Mouse (Mus musculus) limb, embryonic 15.5 days (tissue): ENCODE measurements around the gene Tmed6. TPM values are rescaled to one million over a fixed set of nuclear protein-coding genes. Genes with fewer than 3 reads are reported as not detected.
"Not testable (repeated sequence)": the region's sequence is repeated elsewhere in the genome, so short reads cannot be mapped to it uniquely, and the experiment has no call there.

Source experiments
- ATAC-seq: fragments of 200-750 bp; cut with Nextera tagmentation; 2 replicates; pipeline ENCODE4 v1.8.0; 2017; ENCODE audit warnings: low read depth, moderate TSS enrichment; ENCODE audit not compliant: insufficient number of reproducible peaks, low FRiP score, low TSS enrichment
- H3K27ac ChIP-seq: fragments of 300-500 bp; sonication (generic); 2 replicates; pipeline ENCODE4 v1.5.1; 2015; ENCODE audit warnings: moderate library complexity, mild to moderate bottlenecking, inconsistent platforms
- H3K27me3 ChIP-seq: fragments of 300-500 bp; sonication (generic); 2 replicates; pipeline ENCODE4 v1.6.1; 2015; ENCODE audit warnings: inconsistent platforms
- H3K36me3 ChIP-seq: fragments of 300-500 bp; sonication (generic); 2 replicates; pipeline ENCODE4 v1.6.1; 2015; ENCODE audit warnings: inconsistent platforms
- H3K4me1 ChIP-seq: fragments of 300-500 bp; sonication (generic); 2 replicates; pipeline ENCODE4 v1.6.1; 2015; ENCODE audit warnings: inconsistent platforms
- H3K4me2 ChIP-seq: fragments of 300-500 bp; sonication (generic); 2 replicates; pipeline ENCODE4 v1.6.1; 2015; ENCODE audit warnings: mild to moderate bottlenecking, inconsistent platforms
- H3K4me3 ChIP-seq: fragments of 300-500 bp; sonication (generic); 2 replicates; pipeline ENCODE4 v1.5.1; 2015; ENCODE audit warnings: mild to moderate bottlenecking, inconsistent platforms
- H3K9ac ChIP-seq: fragments of 300-500 bp; sonication (generic); 2 replicates; pipeline ENCODE4 v1.6.1; 2015; ENCODE audit warnings: inconsistent platforms
- H3K9me3 ChIP-seq: fragments of 300-500 bp; sonication (generic); 2 replicates; pipeline ENCODE4 v1.6.1; 2016; ENCODE audit warnings: inconsistent platforms
- WGBS: fragments of 180-500 bp; shearing (Covaris S2); methylation state at CpG from one replicate; pipeline ENCODE4 v1.1.7; 2015; 5-methylcytosine and 5-hydroxymethylcytosine counted together
- polyA plus RNA-seq: library from polyadenylated mRNA; unstranded; fragments of >200 nt; fragmentation: Nextera tagmentation; extraction: Ambion mirVana; gene quantifications from 2 replicates; pipeline ENCODE4 v1.2.1, GENCODE M21; 2015

Tmed6 gene
- polyA plus RNA-seq, 1 experiment from 2014 or later: not detected

DNA sequence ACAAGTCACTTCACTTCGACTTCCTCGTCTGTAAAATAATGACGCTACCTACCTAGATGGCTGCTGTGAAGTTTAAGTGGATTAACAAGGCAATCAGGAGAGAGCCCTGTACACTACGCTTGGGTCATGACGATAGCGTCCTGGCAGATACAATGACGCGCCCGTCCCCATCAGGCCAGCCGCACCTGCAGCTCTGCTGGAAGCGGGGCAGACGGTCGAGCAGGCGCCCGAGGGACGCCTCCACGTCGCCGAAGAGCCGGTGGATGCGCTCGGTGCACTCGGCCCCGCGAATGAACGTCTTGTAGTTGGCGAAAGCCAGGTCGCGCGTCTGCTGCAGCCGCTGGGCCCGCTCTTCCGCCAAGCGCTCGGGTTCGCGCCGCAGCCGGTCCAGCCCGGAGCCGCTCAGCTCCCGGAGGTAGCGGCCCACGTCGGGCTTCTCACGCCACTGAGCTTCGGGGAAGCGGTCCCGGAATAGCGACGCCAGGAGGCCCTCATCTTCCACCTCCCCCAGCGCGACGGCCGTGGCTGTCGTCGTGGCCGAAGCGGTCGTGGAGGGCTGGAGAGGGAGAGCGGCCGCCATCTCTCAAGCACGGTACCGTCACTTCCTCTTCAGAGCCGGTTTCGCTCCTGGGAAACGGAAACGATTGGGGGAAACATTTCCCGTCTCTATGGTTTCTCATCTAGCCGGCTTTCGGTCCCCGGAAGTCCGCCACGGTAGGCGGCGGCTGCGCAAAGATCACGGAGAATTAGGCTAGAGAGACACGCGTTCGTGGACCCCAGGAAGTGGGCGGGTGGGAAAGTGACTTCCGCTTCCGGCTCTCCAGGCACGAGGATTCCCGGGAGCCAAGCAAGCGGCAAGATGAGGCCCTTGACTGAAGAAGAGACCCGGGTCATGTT is 9.1 kb downstream of the Tmed6 start, which contains the start of the genes Cog8 and Nip7:
Gene Cog8, minus strand, starts transcription at position 614 of the 897 bp plus-strand sequence.
Gene Nip7, plus strand, starts transcription at position 802 of the 897 bp plus-strand sequence.
- WGBS: under 1% methylated on average over 88 of the region's 88 CpGs
- ATAC-seq: peak; percentile 91
- peaks cover 51% of the 10 kb centered on the region for H3K36me3 ChIP-seq

DNA sequence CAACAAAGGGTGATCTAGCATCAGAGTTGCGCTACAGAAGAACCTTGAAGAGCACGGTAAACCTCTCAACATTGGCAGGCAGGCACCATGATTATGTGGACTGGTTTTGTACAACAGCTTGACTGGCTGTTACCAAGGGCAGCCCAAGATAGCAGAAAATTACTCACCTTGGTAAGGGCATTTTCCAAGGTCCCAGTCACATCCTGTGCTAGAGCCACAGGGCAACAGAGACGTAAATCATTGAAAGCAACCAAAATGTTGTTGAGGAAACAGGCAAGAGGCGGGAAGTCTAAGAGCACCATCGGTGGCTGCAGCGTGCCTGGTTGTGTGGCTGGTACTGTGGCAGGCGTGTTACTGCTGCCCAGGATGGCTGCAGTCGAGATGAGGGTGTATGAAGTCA is 13.4 kb downstream of the Tmed6 start:
- Histone ChIP-seq H3K9ac (no peak overlapping the region), H3K27me3 (no peaks in the 10 kb centered on the region), H3K4me3 (no peak overlapping the region), H3K4me2 (no peak overlapping the region), H3K9me3 (no peaks in the 10 kb centered on the region), H3K27ac (no peak overlapping the region), H3K4me1 (peaks cover 27% of the 10 kb centered on the region), H3K36me3 (peaks cover 48% of the 10 kb centered on the region)
- WGBS: 95% methylated on average over 8 of the region's 8 CpGs
- ATAC-seq: no peak

More for the DNA sequence above, 9.1 kb downstream of the Tmed6 start, which contains the start of the genes Cog8 and Nip7:
- Histone ChIP-seq H3K9ac (peak within 1 kb of the TSS; percentile 89), H3K4me3 (peak within 1 kb of the TSS; percentile 100), H3K4me2 (peak within 1 kb of the TSS; percentile 89), H3K27ac (peak within 1 kb of the TSS; percentile 82), H3K9me3 (no peaks in the 10 kb centered on the region), H3K27me3 (no peaks in the 10 kb centered on the region), H3K4me1 (peaks cover 23% of the 10 kb centered on the region)

DNA sequence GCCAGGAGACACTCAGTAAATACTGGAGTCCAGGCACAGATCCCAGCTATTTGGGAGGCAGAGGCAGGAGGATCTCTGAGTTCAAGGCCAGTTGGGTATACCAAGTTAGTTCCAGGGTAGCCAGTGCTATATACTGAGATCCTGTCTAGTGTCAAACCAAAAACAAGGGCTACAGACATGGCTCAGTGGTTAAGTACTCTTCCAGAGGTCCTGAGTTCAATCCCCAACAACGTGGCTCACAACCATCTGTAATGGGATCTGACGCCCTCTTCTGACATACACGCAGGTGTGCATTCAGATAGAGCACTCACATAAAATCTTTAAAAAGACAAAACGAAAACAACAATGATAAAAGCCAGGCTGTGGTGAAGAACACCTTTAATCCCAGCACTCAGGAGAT is 16.0 kb downstream of the Tmed6 start:
- Histone ChIP-seq H3K4me1 (peaks cover 17% of the 10 kb centered on the region), H3K27me3 (no peaks in the 10 kb centered on the region), H3K36me3 (peaks cover 70% of the 10 kb centered on the region), H3K4me2 (peak overlapping the region; percentile 86), H3K9me3 (no peaks in the 10 kb centered on the region), H3K4me3 (peak overlapping the region; percentile 91), H3K9ac (no peak overlapping the region), H3K27ac (no peak overlapping the region)
- WGBS: 90% methylated on average over 4 of the region's 4 CpGs
- ATAC-seq: no peak

DNA sequence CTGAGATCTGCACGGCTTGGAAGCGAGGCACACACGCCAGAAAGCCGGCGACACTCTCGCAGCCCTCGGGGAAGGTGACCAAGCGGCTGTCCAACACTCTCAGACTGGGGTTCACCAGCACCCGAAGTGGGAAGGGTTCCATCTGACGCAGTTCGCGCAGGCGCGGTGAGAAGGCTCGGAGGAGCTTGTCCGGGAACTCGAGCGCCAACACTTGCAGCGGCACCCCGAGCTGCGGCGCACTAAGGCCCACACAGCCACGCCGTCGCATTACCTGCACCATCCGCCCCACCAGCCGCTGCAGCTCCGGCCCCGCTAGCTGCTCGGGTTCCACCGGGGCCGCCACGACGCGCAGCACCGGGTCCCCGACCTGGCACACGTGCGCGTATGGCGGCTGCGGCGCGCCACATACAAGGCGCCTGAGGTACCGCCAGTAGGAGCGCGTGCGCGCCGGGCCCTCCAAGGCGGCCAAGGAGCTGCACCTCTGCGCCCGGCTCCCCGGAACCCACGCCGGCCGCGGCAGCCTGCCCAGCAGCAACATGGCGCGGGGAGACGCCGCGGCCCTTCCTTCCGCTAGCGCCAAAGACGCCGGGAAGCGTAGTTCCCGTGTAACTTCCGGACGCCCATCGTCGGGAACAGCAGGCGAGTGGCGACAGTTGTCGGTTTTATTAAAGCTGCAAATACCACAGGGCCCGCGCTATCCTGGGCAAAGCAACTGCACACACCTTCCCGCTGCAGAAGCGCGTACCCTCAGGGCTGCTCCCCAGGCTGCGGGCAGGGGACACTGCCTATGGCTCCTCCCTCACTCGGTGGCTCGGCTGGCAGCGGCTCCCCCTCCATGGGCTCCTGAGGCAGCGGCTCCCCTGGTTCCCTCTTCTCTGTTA is 17.1 kb downstream of the Tmed6 start, which contains the start of gene Pdf:
Gene Pdf, minus strand, starts transcription at position 554 of the 881 bp plus-strand sequence.
- H3K4me1 ChIP-seq: peaks cover 17% of the 10 kb centered on the region
- no peaks in the 10 kb centered on the region for H3K9me3 ChIP-seq
- peak within 1 kb of the TSS; percentile 94 for H3K27ac ChIP-seq
- peaks cover 73% of the 10 kb centered on the region for H3K36me3 ChIP-seq
- peak within 1 kb of the TSS; percentile 91 for H3K4me3 ChIP-seq
- no peaks in the 10 kb centered on the region for H3K27me3 ChIP-seq
- H3K4me2 ChIP-seq: peak within 1 kb of the TSS; percentile 86
- H3K9ac ChIP-seq: peak within 1 kb of the TSS; percentile 85
- WGBS: under 1% methylated on average over 87 of the region's 87 CpGs
- ATAC-seq: peak; percentile 75

DNA sequence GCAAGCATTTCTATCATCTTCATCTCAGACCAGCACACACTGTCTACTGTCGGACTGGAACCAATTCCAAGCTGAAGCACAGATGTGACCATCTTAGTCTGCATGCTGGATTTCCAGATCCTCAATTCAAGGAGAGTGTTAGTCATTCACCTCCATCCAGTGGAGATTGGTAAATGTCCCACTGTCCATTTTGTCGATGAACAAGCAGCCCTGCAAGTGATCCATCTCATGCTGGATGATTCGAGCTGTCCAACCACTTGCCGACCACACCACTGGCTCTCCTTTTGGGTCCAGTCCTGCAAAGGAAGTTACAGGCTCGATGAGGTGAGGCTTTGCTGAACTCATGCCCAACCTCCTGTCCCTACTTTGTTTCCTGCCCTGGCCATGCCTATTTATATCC is 18.5 kb downstream of the Tmed6 start:
- Histone ChIP-seq H3K27ac (no peak overlapping the region), H3K9me3 (no peaks in the 10 kb centered on the region), H3K9ac (no peak overlapping the region), H3K36me3 (peaks cover 73% of the 10 kb centered on the region), H3K4me3 (peak overlapping the region; percentile 91), H3K4me1 (peaks cover 17% of the 10 kb centered on the region), H3K4me2 (0 out of 2 replicates have a peak overlapping the region, but pooled peaks have one; percentile 86), H3K27me3 (no peaks in the 10 kb centered on the region)
- 83% methylated on average over 5 of the region's 5 CpGs for WGBS
- ATAC-seq: no peak

DNA sequence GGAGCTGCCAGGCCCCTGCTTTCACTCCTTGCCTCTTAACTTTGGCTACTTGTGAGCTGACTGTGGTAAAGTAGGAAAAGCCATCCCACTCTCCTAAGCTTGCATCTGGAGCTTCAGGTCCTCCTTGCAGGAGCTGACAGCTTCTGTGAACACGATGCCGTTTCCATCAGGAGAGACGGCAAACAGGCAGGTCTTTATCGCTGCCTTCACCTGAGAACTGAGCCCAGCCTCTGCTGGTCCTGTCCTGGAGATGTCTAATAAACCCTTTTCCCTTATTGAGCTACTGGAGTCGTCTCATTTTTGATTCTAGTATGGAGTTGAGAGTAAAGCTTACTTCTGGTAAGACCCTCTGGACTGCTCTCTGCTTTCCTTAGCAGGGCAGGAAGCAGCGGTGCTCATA is 20.0 kb downstream of the Tmed6 start:
- H3K36me3 ChIP-seq: peaks cover 74% of the 10 kb centered on the region
- 88% methylated on average over 6 of the region's 6 CpGs for WGBS
- no peaks in the 10 kb centered on the region for H3K9me3 ChIP-seq
- peaks cover 17% of the 10 kb centered on the region for H3K4me1 ChIP-seq
- no peak for ATAC-seq
- no peak overlapping the region for H3K4me3 ChIP-seq
- H3K9ac ChIP-seq: no peak overlapping the region
- no peak overlapping the region for H3K27ac ChIP-seq
- H3K4me2 ChIP-seq: no peak overlapping the region
- no peaks in the 10 kb centered on the region for H3K27me3 ChIP-seq

DNA sequence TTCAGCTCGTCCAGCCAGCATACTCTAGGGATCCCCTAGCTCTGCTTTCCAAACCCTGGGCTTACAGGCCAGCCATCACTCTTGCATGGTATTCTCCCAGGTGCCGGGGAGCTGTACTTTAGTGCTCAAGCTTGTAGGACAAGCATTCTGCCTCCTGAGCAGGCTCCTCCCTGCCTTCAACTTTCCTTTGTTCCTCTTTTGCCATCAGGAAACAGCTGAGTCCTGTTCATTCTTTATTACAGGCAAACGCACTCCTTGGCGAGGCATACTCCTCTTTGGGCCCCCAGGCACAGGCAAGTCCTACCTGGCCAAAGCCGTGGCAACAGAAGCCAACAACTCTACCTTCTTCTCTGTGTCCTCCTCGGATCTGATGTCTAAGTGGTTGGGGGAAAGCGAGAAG is 24.8 kb downstream of the Tmed6 start:
- Histone ChIP-seq H3K27ac (no peak overlapping the region), H3K4me3 (no peak overlapping the region), H3K9ac (no peak overlapping the region), H3K9me3 (no peaks in the 10 kb centered on the region), H3K4me1 (no peaks in the 10 kb centered on the region), H3K27me3 (no peaks in the 10 kb centered on the region), H3K36me3 (peaks cover 84% of the 10 kb centered on the region), H3K4me2 (no peak overlapping the region)
- no peak for ATAC-seq
- WGBS: 72% methylated on average over 7 of the region's 7 CpGs

DNA sequence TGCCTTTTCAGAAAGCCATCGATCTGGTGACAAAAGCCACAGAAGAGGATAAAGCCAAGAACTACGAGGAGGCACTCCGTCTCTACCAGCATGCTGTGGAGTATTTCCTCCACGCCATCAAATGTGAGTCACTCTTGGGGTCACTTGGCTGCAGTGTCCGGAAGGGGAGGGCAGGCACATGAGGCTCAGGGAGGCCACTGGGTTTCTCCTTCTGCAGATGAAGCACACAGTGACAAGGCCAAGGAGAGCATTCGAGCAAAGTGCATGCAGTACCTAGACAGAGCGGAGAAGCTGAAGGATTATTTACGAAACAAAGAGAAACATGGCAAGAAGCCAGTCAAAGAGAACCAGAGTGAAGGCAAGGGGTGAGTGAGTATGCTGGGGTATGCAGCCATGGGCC is 28.8 kb downstream of the Tmed6 start:
- WGBS: 92% methylated on average over 8 of the region's 8 CpGs
- peaks cover 16% of the 10 kb centered on the region for H3K4me1 ChIP-seq
- H3K27ac ChIP-seq: no peak overlapping the region
- H3K9me3 ChIP-seq: no peaks in the 10 kb centered on the region
- no peaks in the 10 kb centered on the region for H3K27me3 ChIP-seq
- H3K9ac ChIP-seq: no peak overlapping the region
- no peak overlapping the region for H3K4me3 ChIP-seq
- no peak for ATAC-seq
- H3K4me2 ChIP-seq: no peak overlapping the region
- peaks cover 46% of the 10 kb centered on the region for H3K36me3 ChIP-seq

DNA sequence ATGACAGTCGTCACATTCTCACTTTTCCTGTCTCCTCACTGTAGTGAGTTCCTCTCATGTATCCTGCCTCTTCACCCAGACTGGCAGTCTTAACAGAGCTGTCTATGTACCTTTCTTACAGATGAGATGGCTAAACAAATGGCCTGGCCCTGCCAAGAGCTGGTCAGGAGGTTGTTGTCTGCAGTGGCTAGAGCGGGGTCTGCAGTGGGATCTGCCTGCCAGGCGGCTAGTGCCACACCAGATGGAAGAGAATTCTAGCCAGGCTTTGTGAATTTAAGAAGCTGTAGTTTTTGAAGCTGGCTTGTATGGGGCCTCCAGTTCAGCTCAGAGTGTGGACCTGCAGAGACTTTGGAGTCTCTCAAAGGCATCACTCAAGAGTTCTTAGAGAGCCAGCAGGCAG is 29.8 kb downstream of the Tmed6 start:
- H3K36me3 ChIP-seq: peaks cover 36% of the 10 kb centered on the region
- no peaks in the 10 kb centered on the region for H3K9me3 ChIP-seq
- no peak overlapping the region for H3K4me3 ChIP-seq
- no peak overlapping the region for H3K9ac ChIP-seq
- H3K4me1 ChIP-seq: peaks cover 16% of the 10 kb centered on the region
- 84% methylated on average over 3 of the region's 3 CpGs for WGBS
- H3K4me2 ChIP-seq: no peak overlapping the region
- no peaks in the 10 kb centered on the region for H3K27me3 ChIP-seq
- no peak overlapping the region for H3K27ac ChIP-seq
- no peak for ATAC-seq

DNA sequence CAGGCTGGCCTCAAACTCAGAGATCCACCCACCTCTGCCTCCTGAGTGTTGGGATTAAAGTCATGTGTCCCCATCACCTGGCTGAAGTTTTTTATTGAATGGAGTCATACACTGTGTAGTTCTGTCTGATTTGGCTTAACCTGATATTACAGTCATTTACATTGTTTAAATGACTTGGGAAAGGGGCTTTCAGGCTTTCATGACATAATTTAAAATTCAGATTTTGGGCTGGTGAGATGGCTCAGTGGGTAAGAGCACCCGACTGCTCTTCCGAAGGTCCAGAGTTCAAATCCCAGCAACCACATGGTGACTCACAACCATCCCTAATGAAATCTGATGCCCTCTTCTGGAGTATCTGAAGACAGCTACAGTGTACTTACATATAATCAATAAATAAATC is 31.8 kb downstream of the Tmed6 start:
- WGBS: 91% methylated on average over 2 of the region's 2 CpGs
- peaks cover 17% of the 10 kb centered on the region for H3K36me3 ChIP-seq
- not testable (repeated sequence) for ATAC-seq, H3K27ac ChIP-seq, H3K27me3 ChIP-seq, H3K4me2 ChIP-seq, H3K9me3 ChIP-seq, H3K4me3 ChIP-seq, H3K9ac ChIP-seq
- peaks cover 16% of the 10 kb centered on the region for H3K4me1 ChIP-seq

DNA sequence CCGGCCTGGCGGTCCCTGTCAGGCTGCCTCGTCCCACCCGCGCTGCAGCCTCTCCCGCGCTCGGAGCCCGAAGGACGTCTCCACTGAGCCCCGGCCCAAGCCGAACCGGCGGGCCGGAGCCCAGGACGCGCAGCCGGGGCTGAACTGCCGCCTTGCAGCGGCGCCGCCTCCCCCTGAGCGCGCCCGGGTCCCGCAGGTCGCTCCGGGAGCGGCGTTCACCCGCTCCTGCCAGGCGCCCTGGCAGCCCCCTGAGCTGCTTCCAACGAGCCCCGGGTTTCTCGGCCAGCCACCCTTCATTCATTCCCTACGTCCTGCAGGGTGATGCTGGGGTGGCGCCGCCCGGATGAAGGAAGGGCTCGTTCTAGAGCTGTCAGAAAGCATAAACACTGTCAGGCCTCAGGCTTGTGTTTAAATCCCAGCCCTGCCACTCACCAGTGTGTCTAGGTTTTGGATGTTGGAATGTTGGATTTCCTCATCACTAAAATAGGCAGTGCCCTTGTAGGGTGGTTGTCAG is 33.8 kb downstream of the Tmed6 start:
- H3K9me3 ChIP-seq: no peaks in the 10 kb centered on the region
- H3K9ac ChIP-seq: peak overlapping the region; percentile 93
- no peaks in the 10 kb centered on the region for H3K27me3 ChIP-seq
- peaks cover 16% of the 10 kb centered on the region for H3K4me1 ChIP-seq
- H3K4me3 ChIP-seq: peak overlapping the region; percentile 99
- 0 out of 2 replicates have a peak, but pooled peaks have one; percentile 8 for ATAC-seq
- peak overlapping the region; percentile 72 for H3K4me2 ChIP-seq
- under 1% methylated on average over 40 of the region's 40 CpGs for WGBS
- peaks cover 7% of the 10 kb centered on the region for H3K36me3 ChIP-seq
- peak overlapping the region; percentile 90 for H3K27ac ChIP-seq
